In genomic region chr13:119836324-119836811, GRCm38 (mm10) we compare ENCODE assay signal across 8 mouse cellular contexts. TPM values are rescaled to one million over a fixed set of nuclear protein-coding genes. Genes with fewer than 3 reads are reported as not detected.
DNase-seq lines count a peak whose midpoint lies in the region; ATAC-seq and TF ChIP-seq lines count a peak whose summit lies in the region.
"Not testable (repeated sequence)": the region's sequence is repeated elsewhere in the genome, so short reads cannot be mapped to it uniquely, and the experiment has no call there.

No protein-coding gene starts in this region.

- TF ChIP-seq POLR2A in cortical plate, adult 2 months (IDR thresholded peaks at IDR 0.05; ENCODE audit: extremely low read depth, insufficient read depth, low read length), result not testable (repeated sequence)

- not testable (repeated sequence) for TF ChIP-seq EP300 in stomach, postnatal 0 days (optimal IDR thresholded peaks at IDR 0.05)

- ATAC-seq in hindbrain, embryonic 12.5 days (ENCODE audit: low FRiP score), result peak; percentile 88
- peak; percentile 78 for ATAC-seq in lung, embryonic 14.5 days (ENCODE audit: insufficient read depth)
- peak; percentile 73 for ATAC-seq in stomach, postnatal 0 days (ENCODE audit: low FRiP score, low TSS enrichment)

- not testable (repeated sequence) for H3K4me1 ChIP-seq in cortical plate, adult 2 months (ENCODE audit: control insufficient read depth, insufficient read depth, low read length); hindbrain, embryonic 12.5 days; lung, embryonic 14.5 days (ENCODE audit: insufficient read depth); stomach, postnatal 0 days (replicated peaks; ENCODE audit: control insufficient read depth, insufficient read depth)

- H3K36me3 ChIP-seq in hindbrain, embryonic 12.5 days; lung, embryonic 14.5 days (ENCODE audit: insufficient read depth); stomach, postnatal 0 days (ENCODE audit: control insufficient read depth, insufficient read depth, low read length): not testable (repeated sequence)

- peak overlapping the region; percentile 27; the same call in 1 of the 2 replicates for H3K4me3 ChIP-seq in cortical plate, adult 2 months (ENCODE audit: insufficient read depth, low read length)
- H3K4me3 ChIP-seq in gastrocnemius, adult 2 months, result peak overlapping the region; percentile 64
- H3K4me3 ChIP-seq in hindbrain, embryonic 12.5 days, result peak overlapping the region; percentile 21
- peak overlapping the region; percentile 6; the same call in 1 of the 2 replicates for H3K4me3 ChIP-seq in lung, embryonic 14.5 days (ENCODE audit: low read depth, low read length)
- peak overlapping the region; percentile 6; the same call in 1 of the 2 replicates for H3K4me3 ChIP-seq in stomach, postnatal 0 days (ENCODE audit: low read depth, low read length)

- TF ChIP-seq CTCF in cortical plate, adult 2 months (IDR thresholded peaks at IDR 0.05; ENCODE audit: extremely low read depth, insufficient read depth, low read length), result not testable (repeated sequence)
- peak; percentile 37 for TF ChIP-seq CTCF in gastrocnemius, adult 2 months (IDR thresholded peaks at IDR 0.05)
- peak; percentile 49 for TF ChIP-seq CTCF in lung, embryonic 14.5 days (IDR thresholded peaks at IDR 0.05; ENCODE audit: low read depth)
- TF ChIP-seq CTCF in stomach, postnatal 0 days (IDR thresholded peaks at IDR 0.05; ENCODE audit: low read depth), result peak; percentile 48

- WGBS in hindbrain, embryonic 12.5 days, result 12% methylated on average over 23 of the region's 23 CpGs
- WGBS in lung, embryonic 14.5 days, result 10% methylated on average over 22 of the region's 23 CpGs
- WGBS in stomach, postnatal 0 days, result 10% methylated on average over 18 of the region's 23 CpGs

- peak overlapping the region; percentile 43 for H3K4me2 ChIP-seq in hindbrain, embryonic 12.5 days (replicated peaks)
- peak overlapping the region; percentile 41 for H3K4me2 ChIP-seq in lung, embryonic 14.5 days
- H3K4me2 ChIP-seq in stomach, postnatal 0 days (replicated peaks; ENCODE audit: low read depth), result peak overlapping the region; percentile 37

- intact Hi-C loops in gastrocnemius, adult 2 months (cut with DNase I), result not testable (repeated sequence)

- H3K9ac ChIP-seq in hindbrain, embryonic 12.5 days; lung, embryonic 14.5 days; stomach, postnatal 0 days (ENCODE audit: low read length): not testable (repeated sequence)

- peak; percentile 9 for DNase-seq in adrenal gland, adult 8-10 months
- peak; percentile 19 for DNase-seq in gastrocnemius, adult 2 months
- peak; percentile 18 to 27 for DNase-seq in kidney, postnatal 36 days
- peak; percentile 50 for DNase-seq in lung, embryonic 14.5 days
- peak; percentile 34 for DNase-seq in naive thymus-derived CD4-positive, alpha-beta T cell, adult 2 months (ENCODE audit: low read depth)
- not testable (repeated sequence) for DNase-seq in stomach, postnatal 0 days (ENCODE audit: low spot score)

- not testable (repeated sequence) for H3K27ac ChIP-seq in cortical plate, adult 2 months (ENCODE audit: insufficient read depth, low read length); gastrocnemius, adult 2 months; hindbrain, embryonic 12.5 days; lung, embryonic 14.5 days (ENCODE audit: low read depth); stomach, postnatal 0 days (replicated peaks)

- not testable (repeated sequence) for H3K9me3 ChIP-seq in hindbrain, embryonic 12.5 days (replicated peaks); lung, embryonic 14.5 days (ENCODE audit: low read depth, low read length); stomach, postnatal 0 days (ENCODE audit: control insufficient read depth, low read length)

- H3K27me3 ChIP-seq in hindbrain, embryonic 12.5 days; lung, embryonic 14.5 days (ENCODE audit: insufficient read depth, low read length); stomach, postnatal 0 days (ENCODE audit: control insufficient read depth, insufficient read depth, low read length): not testable (repeated sequence)

RNA-seq across cellular contexts. Expression of gene D13Ertd608e, which starts 0.6 kb away (rescaled TPM):
- total RNA-seq in adrenal gland, adult 8-10 months (2022), result not detected
- polyA plus RNA-seq in cortical plate, adult 2 months (2012; rRNA removed), result not detected in 2 replicates
- total RNA-seq in gastrocnemius, adult 2 months (2021), result not detected
- not detected in 2 replicates for polyA plus RNA-seq in hindbrain, embryonic 12.5 days (2016; fragmentation: Nextera tagmentation; extraction: Ambion mirVana)
- polyA plus RNA-seq in lung, embryonic 14.5 days (2014; fragmentation: Nextera tagmentation; extraction: Ambion mirVana), result not detected in 2 replicates
- not detected in 2 replicates for polyA plus RNA-seq in stomach, postnatal 0 days (2015; fragmentation: Nextera tagmentation; extraction: Ambion mirVana)

RNA-seq across cellular contexts. Expression of gene AF067063, which starts 6.4 kb away (rescaled TPM):
- total RNA-seq in adrenal gland, adult 8-10 months (2022), result not detected
- polyA plus RNA-seq in cortical plate, adult 2 months (2012; rRNA removed), result not detected in 2 replicates
- not detected for total RNA-seq in gastrocnemius, adult 2 months (2021)
- polyA plus RNA-seq in hindbrain, embryonic 12.5 days (2016; fragmentation: Nextera tagmentation; extraction: Ambion mirVana), result not detected in 2 replicates
- not detected in 2 replicates for polyA plus RNA-seq in lung, embryonic 14.5 days (2014; fragmentation: Nextera tagmentation; extraction: Ambion mirVana)
- polyA plus RNA-seq in stomach, postnatal 0 days (2015; fragmentation: Nextera tagmentation; extraction: Ambion mirVana), result not detected in 2 replicates

RNA-seq across cellular contexts. Expression of gene Zfp131, which starts 45.7 kb away (rescaled TPM):
- total RNA-seq in adrenal gland, adult 8-10 months (2022), result 10 to 100 TPM; 30.8 to 39.5 (median 34.5) TPM
- 25.4 and 26.0 TPM in 2 replicates for polyA plus RNA-seq in cortical plate, adult 2 months (2012; rRNA removed)
- total RNA-seq in gastrocnemius, adult 2 months (2021), result 10 to 100 TPM; 22.2 to 24.1 TPM
- polyA plus RNA-seq in hindbrain, embryonic 12.5 days (2016; fragmentation: Nextera tagmentation; extraction: Ambion mirVana), result 42.3 and 43.5 TPM in 2 replicates
- 43.8 and 46.4 TPM in 2 replicates for polyA plus RNA-seq in lung, embryonic 14.5 days (2014; fragmentation: Nextera tagmentation; extraction: Ambion mirVana)
- polyA plus RNA-seq in stomach, postnatal 0 days (2015; fragmentation: Nextera tagmentation; extraction: Ambion mirVana), result 18.2 and 18.3 TPM in 2 replicates

RNA-seq across cellular contexts. Expression of gene Tcstv1, which starts 58.2 kb away (rescaled TPM):
- total RNA-seq in adrenal gland, adult 8-10 months (2022), result not detected
- not detected in 2 replicates for polyA plus RNA-seq in cortical plate, adult 2 months (2012; rRNA removed)
- total RNA-seq in gastrocnemius, adult 2 months (2021), result not detected
- polyA plus RNA-seq in hindbrain, embryonic 12.5 days (2016; fragmentation: Nextera tagmentation; extraction: Ambion mirVana), result not detected in 2 replicates
- not detected in 2 replicates for polyA plus RNA-seq in lung, embryonic 14.5 days (2014; fragmentation: Nextera tagmentation; extraction: Ambion mirVana)
- not detected in 2 replicates for polyA plus RNA-seq in stomach, postnatal 0 days (2015; fragmentation: Nextera tagmentation; extraction: Ambion mirVana)

Comparison
In these comparisons a context has a peak if more than half of its experiments do, and no peak if none do; other contexts are left out.
1. H3K4me3 ChIP-seq: peak in every context shown above with its lines; median percentile 64 in gastrocnemius, adult 2 months; 27 in cortical plate, adult 2 months; 21 in hindbrain, embryonic 12.5 days; 6 in lung, embryonic 14.5 days; 6 in stomach, postnatal 0 days.